Mouse (Mus musculus): ENCODE results near the gene Vps13d.

Vps13d gene

GRCm38 (mm10) chr4:144977057-144977456, 217.7 kb downstream of the Vps13d start:
- DNase-seq (ENCODE audit: low spot score in 2 of 2) = no peak

DNA sequence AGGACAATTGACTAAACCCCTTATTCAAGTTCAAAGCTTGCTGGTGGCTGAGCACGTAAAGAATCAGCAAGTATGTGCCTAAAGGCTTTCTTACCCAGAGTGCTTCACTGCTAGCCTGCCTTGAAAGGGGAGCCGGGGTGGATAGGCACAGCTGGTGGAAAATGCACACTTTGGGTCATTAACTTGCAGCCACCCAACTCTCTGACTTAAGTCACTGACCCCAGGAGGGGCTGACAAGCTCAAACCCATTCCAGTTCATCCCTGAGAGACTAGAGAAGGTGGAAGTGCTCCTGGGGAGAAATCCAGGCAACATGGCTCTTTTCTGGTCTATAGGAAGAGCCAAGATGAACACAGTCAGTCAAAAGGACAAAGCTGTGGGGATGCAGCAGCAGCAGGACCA, 219.3 kb downstream of the Vps13d start:
- DNase-seq (ENCODE audit: low spot score in 2 of 2) = no peak

DNA sequence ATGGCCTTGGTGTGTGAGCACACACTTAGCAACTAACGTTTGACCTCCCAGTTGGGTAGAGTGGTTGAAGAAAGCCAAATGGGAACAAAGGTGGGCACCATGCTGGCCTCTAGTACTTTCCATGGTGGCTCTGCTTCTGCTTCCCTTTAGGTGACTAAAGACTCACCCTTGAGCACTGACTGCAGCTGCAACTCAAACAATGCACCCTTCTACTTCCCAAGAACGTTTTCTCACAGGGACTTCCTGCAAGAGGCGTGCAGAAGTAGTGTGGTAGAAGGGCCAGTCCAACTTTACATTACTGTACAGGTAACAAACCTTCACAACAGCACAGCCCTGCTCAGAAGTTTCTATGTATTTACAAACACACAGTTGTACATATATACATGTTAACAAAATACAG, 220.3 kb downstream of the Vps13d start:
- DNase-seq (ENCODE audit: low spot score in 2 of 2) = no peak

DNA sequence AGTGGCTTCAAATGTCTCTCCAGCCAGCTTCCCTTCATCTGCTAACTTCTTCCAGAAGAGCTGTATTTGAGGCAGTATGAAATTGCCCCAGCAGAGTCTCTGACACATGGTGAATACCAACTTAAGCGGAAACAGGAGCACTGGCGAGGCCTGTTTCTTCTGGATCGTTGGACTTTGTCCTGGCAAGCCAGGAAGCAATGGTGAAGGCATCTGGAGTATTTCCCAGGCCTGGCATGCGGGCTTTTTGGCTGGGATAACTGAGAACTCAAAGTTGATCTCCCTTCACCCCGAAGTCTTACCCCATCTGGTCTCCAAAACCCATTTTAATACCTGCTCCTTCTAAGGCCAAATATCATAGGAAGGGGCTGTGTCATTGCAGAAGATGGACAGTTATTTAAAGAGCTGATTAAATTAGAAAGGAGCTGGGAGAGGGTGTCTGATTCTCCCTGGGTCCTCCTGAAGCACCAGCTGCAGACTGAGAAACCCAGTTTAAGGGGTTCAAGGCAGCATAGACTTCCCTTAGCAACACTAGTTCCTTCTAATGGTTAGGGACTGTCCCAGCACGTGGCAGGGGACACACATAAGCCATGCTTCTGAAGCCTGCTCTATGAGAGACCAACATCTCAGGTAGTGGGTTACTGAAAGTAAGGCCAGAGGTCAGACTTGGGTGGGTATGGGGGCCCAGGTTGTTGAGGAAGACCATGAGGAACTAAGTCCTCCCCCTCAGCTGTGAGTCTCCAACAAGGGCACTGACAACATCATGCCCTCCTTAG, 221.7 kb downstream of the Vps13d start:
- peak in 1 of 2 experiments; percentile 66 for DNase-seq (ENCODE audit: low spot score in 2 of 2)

DNA sequence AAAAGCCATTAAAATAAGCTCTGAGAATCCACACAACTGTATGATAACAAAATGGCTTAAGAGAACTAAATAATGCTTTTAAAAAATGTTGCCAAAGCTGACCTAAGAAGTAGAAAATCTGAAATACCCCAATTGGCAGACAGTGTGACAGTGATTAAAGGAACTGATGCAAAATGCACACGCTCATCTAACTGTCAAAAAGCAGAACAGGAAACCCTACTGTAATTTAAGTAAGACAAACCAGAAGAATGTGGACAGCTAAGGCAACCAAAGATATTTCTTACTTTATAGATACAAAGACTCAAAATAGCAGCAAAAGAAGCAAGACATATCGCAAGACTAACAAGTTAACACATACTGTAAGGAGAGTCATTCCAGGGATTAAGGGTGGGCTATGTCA, 223.8 kb downstream of the Vps13d start:
- DNase-seq (ENCODE audit: low spot score in 2 of 2) = no peak

GRCm38 (mm10) chr4:144969030-144969429, 225.8 kb downstream of the Vps13d start:
- DNase-seq (ENCODE audit: low spot score in 2 of 2) = no peak

GRCm38 (mm10) chr4:144968371-144968770, 226.4 kb downstream of the Vps13d start:
- DNase-seq (ENCODE audit: low spot score in 2 of 2) = no peak

DNA sequence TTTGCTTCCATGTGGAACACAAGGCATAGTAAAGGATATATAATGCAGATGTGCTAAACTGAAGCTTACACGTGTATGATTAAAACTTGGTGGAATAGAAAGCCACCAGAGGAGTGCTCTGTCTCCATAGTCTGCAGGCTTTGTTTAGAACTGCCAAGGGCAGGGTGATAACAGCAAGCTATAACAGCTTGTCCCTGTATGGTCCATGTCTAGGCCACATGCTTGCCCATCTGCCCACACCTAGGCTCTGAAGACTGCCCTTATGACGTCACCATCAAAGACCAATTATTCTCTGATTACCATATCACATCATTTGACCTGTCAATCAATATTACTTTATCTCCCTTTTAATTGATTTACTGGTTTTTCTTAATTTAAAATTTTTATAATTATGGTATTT, 229.6 kb downstream of the Vps13d start:
- no peak for DNase-seq (ENCODE audit: low spot score in 2 of 2)

DNA sequence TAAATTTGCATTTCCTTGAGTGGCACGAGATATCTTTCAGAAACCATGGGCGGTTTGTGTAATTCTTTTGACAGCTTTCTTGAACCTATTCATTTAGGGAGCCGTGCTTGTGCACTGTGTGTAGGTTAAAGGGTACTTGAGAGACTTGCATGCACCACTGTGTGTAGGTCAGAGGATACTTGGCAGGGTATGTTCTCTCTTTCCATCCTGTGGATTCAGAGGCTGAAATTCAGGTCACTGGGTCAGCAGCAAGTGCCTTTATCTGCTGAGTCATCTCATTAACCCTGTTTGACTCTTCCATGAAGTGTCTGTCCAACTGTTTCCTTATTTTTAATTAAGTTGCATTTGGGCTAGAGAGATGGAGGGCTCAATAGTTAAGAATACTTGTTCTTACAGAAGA, 233.1 kb downstream of the Vps13d start:
- no peak for DNase-seq (ENCODE audit: low spot score in 2 of 2)

GRCm38 (mm10) chr4:144961232-144961631, 233.6 kb downstream of the Vps13d start:
- no peak for DNase-seq (ENCODE audit: low spot score in 2 of 2)

DNA sequence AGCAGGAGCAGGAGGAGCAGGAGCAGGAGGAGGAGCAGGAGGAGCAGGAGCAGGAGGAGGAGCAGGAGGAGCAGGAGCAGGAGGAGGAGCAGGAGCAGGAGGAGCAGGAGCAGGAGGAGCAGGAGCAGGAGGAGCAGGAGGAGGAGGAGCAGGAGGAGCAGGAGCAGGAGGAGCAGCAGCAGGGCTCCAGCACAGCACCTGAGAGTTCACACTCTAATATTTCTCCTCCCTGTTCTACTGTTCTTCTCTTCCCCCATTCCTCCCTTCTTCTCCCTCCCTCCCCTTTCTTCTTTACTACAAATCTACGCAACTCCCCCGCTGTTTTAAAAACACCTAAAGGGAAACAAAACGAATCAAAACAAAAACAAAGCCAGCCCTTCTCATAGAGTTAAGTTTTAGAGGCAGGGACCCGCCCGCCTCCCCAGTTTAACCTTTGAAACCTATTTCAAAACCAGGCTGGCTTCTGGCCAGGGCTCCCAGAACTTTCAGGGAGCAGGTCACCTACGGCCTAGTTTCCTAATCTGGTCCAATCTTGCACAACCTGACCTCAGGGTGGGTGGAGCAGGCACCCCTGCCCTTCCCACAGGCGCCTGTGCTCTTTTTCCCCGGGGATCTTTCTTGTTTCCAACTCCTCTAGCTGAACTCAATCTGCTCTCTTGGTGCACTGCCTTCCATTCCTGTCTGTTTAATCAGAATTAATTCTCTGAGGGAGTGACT, 234.5 kb downstream of the Vps13d start:
- no peak for DNase-seq (ENCODE audit: low spot score in 2 of 2)

GRCm38 (mm10) chr4:144957721-144958120, 237.1 kb downstream of the Vps13d start:
- DNase-seq (ENCODE audit: low spot score in 2 of 2) = no peak

DNA sequence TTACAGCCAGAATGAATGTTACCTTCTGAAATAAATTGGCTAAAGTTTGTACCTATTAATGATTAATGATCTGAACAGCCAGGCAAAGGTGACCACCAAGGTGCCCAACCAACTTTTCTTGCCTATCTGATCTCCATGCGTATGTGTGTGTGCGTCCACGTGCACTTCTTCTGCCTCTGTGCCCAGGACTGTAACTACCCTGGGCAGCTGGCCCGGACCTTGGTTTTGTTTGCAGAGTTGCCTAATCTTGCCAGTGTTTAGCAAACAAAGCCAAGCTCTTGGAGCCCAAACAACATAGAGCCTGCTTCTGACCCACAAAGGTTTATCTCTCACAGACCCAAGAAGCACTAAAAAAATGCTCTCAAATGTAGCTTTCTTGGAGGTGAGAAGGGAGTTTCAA, 237.6 kb downstream of the Vps13d start:
- DNase-seq (ENCODE audit: low spot score in 2 of 2) = no peak

DNA sequence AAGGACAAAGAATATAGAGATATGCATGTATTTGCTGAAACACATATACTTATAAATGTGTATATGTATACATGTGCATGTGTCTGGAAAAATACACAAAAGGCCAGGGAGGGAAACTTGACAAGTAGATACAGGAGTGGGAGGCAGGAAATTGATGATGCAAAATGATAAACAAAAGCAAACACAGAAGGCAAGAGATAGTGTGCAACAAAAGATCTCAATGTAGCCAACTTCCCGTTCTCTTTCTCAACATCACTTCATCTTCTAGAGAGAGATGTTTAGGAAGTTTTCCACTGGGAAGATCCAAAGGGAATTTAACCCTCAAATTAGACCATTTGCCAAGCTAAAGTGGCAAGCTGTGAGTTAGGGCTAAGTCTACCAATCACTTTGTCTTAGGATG, 238.5 kb downstream of the Vps13d start:
- no peak for DNase-seq (ENCODE audit: low spot score in 2 of 2)

DNA sequence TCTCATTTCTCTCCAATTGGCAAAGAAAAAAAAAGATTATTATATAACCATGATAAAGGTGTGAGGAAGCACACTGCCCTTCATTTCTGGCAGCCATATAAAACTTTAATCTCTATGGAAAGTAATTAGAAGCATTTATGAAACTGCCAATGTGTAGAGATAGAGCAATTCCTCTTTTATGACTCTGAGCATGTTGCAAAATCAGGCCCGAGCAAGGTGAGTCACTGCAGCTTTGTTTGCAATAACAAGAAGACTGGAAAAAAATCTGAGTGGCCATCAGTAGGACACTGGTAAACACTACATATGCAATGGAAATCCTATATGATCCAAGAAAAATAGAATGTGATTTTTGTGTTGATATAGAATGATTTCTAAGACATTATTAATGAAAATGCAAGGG, 238.9 kb downstream of the Vps13d start:
- DNase-seq (ENCODE audit: low spot score in 2 of 2) = no peak

- DNase-seq (ENCODE audit: low spot score in 2 of 2) = no peak
Measured at GRCm38 (mm10) chr4:144953421-144953820, 241.4 kb downstream of the Vps13d start.

- no peak for DNase-seq (ENCODE audit: low spot score in 2 of 2)
Measured at GRCm38 (mm10) chr4:144951859-144952258, 242.9 kb downstream of the Vps13d start.

GRCm38 (mm10) chr4:144950883-144951282, 243.9 kb downstream of the Vps13d start:
- DNase-seq (ENCODE audit: low spot score in 2 of 2) = no peak

DNA sequence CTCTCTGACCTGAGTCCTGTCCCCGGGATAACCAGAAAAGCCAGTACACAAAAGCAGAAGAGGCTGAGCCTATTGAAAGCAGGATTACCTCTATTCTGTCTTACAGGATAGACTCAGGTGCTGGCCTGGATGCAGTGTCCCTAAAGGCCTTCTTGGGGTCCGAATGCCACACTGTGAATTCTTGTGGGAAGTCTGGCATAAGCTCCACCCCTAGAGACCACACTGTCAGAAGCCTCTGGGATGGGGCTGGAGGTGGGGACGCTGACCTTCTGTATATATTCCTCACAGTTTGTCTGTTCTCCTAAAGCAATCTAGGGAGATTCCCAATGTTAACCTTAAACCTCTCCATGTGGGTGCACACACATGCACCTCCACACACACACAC, 244.5 kb downstream of the Vps13d start:
- DNase-seq (ENCODE audit: low spot score in 2 of 2) = no peak

DNA sequence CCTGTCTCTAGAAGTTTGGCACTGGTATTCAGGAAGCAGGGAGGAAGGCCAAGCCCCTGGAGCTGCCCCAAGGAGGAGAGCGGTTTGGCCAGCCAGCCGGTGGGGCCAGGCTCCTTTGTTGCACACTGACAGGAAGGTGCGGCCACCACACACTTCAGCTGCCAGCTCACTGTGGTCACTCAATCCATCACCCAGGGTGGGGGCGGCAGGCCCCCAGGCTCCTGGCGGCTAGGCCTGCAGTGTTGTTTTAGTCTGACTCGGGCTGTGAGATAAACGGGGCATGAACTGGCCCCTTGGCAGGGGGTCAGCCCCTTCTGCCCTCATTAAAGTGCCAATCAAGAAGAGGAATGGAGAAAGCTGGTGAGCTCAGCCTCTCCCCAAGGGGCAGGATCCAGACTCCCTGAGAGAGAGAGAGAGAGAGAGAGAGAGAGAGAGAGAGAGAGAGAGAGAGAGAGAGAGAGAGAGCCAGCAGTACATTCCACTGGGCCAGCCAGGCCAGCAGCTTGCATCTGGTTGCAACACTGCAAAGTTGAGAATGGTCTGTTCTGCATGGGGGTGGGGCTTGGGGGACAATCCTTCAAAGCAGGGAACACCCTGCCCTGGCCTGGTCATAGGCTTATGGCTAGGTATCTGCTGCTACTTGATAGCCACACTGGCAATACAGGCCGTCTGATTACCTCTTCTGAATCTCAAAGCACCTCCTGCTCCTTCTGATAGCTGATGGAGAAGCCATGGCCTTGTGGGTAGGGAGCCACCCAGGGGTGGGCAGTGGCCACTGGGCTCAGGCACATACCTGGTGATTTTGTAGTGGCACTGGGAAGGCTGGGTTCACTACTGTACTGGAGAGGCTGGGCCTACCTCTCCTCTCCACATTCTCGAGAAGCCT, 245.1 kb downstream of the Vps13d start:
- peak in 1 of 2 experiments; percentile 52 for DNase-seq (ENCODE audit: low spot score in 2 of 2)

- DNase-seq (ENCODE audit: low spot score in 2 of 2) = no peak
Measured at GRCm38 (mm10) chr4:144947738-144948390, 246.9 kb downstream of the Vps13d start.

GRCm38 (mm10) chr4:144943273-144943672, 251.5 kb downstream of the Vps13d start:
- no peak for DNase-seq (ENCODE audit: low spot score in 2 of 2)
